Mouse (Mus musculus): ENCODE data around the gene 4833423E24Rik. TPM values are rescaled to one million over a fixed set of nuclear protein-coding genes. Genes with fewer than 3 reads are reported as not detected.

4833423E24Rik gene
- polyA plus RNA-seq, 1 experiment from 2014 or later = not detected

DNA sequence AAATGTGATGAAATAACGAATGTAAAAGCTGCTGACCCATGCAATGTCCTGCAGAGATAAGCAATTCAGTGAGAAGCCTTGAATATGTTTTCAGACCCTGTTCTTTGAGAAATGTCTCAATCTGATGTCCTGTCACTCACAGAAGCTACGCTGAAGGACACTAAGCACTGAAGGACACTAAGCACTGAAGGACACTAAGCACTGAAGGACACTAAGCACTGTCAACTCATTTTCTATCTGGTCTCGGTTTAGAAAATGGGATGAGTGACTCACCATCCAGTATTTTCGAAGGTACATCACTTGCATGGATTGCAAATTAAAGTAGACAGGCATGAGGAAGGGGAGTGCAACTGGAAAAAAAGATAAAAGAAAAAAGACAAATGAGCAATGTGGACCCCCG is 28.4 kb downstream of the 4833423E24Rik start:
- no peaks in the 10 kb centered on the region for H3K36me3 ChIP-seq (ENCODE audit: control insufficient read depth, insufficient read depth, low read length)
- 69% methylated on average over 5 of the region's 5 CpGs for WGBS
- ATAC-seq (replicated peaks; ENCODE audit: low FRiP score) = no peak

DNA sequence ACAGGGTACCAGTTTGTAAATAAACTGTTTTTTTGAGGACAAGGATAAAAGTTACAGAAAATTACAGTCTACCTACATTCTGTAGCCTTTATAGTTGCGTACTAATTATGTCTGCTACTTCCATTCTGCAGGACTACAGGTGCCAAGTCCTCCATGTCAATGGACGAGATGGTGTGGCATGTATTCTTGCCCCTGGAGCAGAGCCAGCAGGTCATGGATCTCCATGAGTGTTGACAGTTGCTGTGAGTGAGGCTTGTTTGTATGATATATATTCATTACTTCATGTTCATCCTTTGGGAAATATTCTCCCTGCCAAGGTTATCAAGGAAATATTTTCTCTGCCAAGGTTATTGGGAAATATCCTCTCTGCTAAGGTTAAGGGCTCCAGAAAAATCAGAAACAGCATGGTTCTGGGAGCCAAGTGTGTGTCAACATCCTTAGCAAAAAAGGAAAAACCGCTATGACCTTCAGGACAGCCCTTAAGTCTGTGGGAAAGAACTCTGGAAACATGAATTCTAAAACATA is 52.0 kb downstream of the 4833423E24Rik start:
- DNase-seq (ENCODE audit: low spot score) = no peak
- Histone ChIP-seq H3K4me3 (ENCODE audit: low read depth, low read length) (no peak overlapping the region), H3K27me3 (replicated peaks; ENCODE audit: control insufficient read depth, insufficient read depth, low read length) (no peaks in the 10 kb centered on the region), H3K4me2 (no peak overlapping the region), H3K27ac (ENCODE audit: low read depth, low read length) (no peak overlapping the region), H3K9ac (ENCODE audit: low read depth, low read length) (no peak overlapping the region), H3K9me3 (ENCODE audit: control insufficient read depth, low read length) (no peaks in the 10 kb centered on the region), H3K4me1 (replicated peaks; ENCODE audit: control insufficient read depth, insufficient read depth, low read length) (no peaks in the 10 kb centered on the region), H3K36me3 (ENCODE audit: control insufficient read depth, insufficient read depth, low read length) (no peaks in the 10 kb centered on the region)
- no peak for ATAC-seq (replicated peaks; ENCODE audit: low FRiP score)
- WGBS = 65% methylated on average over 3 of the region's 3 CpGs

More for the DNA sequence above, 28.4 kb downstream of the 4833423E24Rik start:
- DNase-seq (ENCODE audit: low spot score) = no peak
- Histone ChIP-seq H3K27me3 (replicated peaks; ENCODE audit: control insufficient read depth, insufficient read depth, low read length) (no peaks in the 10 kb centered on the region), H3K9me3 (ENCODE audit: control insufficient read depth, low read length) (no peaks in the 10 kb centered on the region), H3K4me1 (replicated peaks; ENCODE audit: control insufficient read depth, insufficient read depth, low read length) (no peaks in the 10 kb centered on the region), H3K9ac (ENCODE audit: low read depth, low read length) (no peak overlapping the region), H3K27ac (ENCODE audit: low read depth, low read length) (no peak overlapping the region), H3K4me3 (ENCODE audit: low read depth, low read length) (no peak overlapping the region), H3K4me2 (no peak overlapping the region)

DNA sequence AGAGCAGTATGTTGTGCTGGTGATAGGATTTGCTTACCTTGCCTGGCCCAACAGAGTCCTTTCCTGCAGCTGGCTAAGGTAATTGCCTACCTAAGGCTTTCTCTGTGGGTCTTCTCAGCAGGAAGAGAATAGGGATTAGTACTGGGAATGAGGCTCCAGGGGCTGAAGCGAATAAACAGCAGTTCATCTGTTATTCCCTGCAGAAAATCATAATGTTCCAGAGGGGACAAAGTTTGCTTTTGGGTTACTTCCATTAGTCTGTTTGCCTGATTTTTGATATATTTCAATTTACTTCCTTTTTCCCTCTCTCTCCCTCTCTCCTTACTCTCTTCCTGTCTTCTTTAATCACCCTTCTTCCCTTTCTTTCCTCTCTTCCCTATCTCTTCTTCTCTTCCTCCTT is 75.3 kb downstream of the 4833423E24Rik start, which contains the start of gene Olfr995:
Gene Olfr995, minus strand, starts transcription at position 101 of the 400 bp plus-strand sequence.
- 16% methylated on average over 1 of the region's 1 CpGs for WGBS
- no peaks in the 10 kb centered on the region for H3K36me3 ChIP-seq (ENCODE audit: control insufficient read depth, insufficient read depth, low read length)
- no peak within 1 kb of the TSS for H3K27ac ChIP-seq (ENCODE audit: low read depth, low read length)
- H3K4me1 ChIP-seq (replicated peaks; ENCODE audit: control insufficient read depth, insufficient read depth, low read length) = no peaks in the 10 kb centered on the region
- H3K27me3 ChIP-seq (replicated peaks; ENCODE audit: control insufficient read depth, insufficient read depth, low read length) = no peaks in the 10 kb centered on the region
- no peak within 1 kb of the TSS for H3K9ac ChIP-seq (ENCODE audit: low read depth, low read length)
- H3K4me2 ChIP-seq = no peak within 1 kb of the TSS
- DNase-seq (ENCODE audit: low spot score) (no peak), ATAC-seq (replicated peaks; ENCODE audit: low FRiP score) (no peak)
- no peak within 1 kb of the TSS for H3K4me3 ChIP-seq (ENCODE audit: low read depth, low read length)
- no peaks in the 10 kb centered on the region for H3K9me3 ChIP-seq (ENCODE audit: control insufficient read depth, low read length)

DNA sequence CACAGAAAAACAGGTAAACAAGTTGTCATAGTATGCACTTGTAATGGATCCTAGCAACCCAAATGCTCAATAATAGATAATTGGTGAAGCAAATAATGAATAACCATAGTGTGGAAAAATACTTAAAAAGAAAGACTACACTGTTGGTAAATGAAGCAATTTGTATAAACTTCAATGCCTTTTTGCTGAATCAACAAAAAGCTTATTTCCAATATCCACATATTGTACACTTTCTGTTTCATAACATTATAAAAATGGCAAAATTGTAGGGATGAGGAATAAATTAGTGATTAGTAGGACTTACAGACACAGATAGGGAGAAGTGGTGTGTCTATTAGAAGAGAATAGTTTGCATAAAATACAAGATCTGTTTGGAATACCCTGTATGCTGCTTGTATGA is 76.3 kb downstream of the 4833423E24Rik start:
- ATAC-seq (replicated peaks; ENCODE audit: low FRiP score) (no peak), DNase-seq (ENCODE audit: low spot score) (no peak)
- Histone ChIP-seq H3K4me1 (replicated peaks; ENCODE audit: control insufficient read depth, insufficient read depth, low read length) (no peaks in the 10 kb centered on the region), H3K9ac (ENCODE audit: low read depth, low read length) (no peak overlapping the region), H3K4me2 (no peak overlapping the region), H3K4me3 (ENCODE audit: low read depth, low read length) (no peak overlapping the region), H3K36me3 (ENCODE audit: control insufficient read depth, insufficient read depth, low read length) (no peaks in the 10 kb centered on the region), H3K27ac (ENCODE audit: low read depth, low read length) (no peak overlapping the region), H3K9me3 (ENCODE audit: control insufficient read depth, low read length) (no peaks in the 10 kb centered on the region), H3K27me3 (replicated peaks; ENCODE audit: control insufficient read depth, insufficient read depth, low read length) (no peaks in the 10 kb centered on the region)

DNA sequence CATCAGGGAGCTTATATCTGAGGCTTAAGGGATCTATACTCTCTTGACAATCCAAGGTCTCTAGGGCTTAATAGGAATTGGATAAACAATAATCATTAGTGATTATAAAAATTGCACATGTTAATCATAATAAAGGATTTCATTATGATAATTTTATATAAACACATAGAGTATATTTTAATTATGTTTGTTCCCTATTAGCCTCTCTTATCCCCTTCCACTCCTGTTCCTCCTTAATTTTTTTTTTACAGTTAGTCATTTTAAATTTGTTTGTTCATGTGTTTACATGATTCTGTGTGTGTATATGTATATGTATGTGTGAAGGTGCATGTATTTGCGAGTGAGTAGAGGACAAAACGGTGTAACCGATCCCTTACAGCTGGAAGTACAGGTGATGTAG is 82.5 kb downstream of the 4833423E24Rik start, which contains the start of gene Olfr994:
Gene Olfr994, minus strand, starts transcription at position 101 of the 400 bp plus-strand sequence.
- no peaks in the 10 kb centered on the region for H3K9me3 ChIP-seq (ENCODE audit: control insufficient read depth, low read length)
- no peaks in the 10 kb centered on the region for H3K36me3 ChIP-seq (ENCODE audit: control insufficient read depth, insufficient read depth, low read length)
- no peak within 1 kb of the TSS for H3K4me3 ChIP-seq (ENCODE audit: low read depth, low read length)
- no peak within 1 kb of the TSS for H3K27ac ChIP-seq (ENCODE audit: low read depth, low read length)
- DNase-seq (ENCODE audit: low spot score) (no peak), ATAC-seq (replicated peaks; ENCODE audit: low FRiP score) (no peak)
- H3K27me3 ChIP-seq (replicated peaks; ENCODE audit: control insufficient read depth, insufficient read depth, low read length) = no peaks in the 10 kb centered on the region
- no peak within 1 kb of the TSS for H3K4me2 ChIP-seq
- H3K4me1 ChIP-seq (replicated peaks; ENCODE audit: control insufficient read depth, insufficient read depth, low read length) = no peaks in the 10 kb centered on the region
- WGBS = 93% methylated on average over 3 of the region's 3 CpGs
- H3K9ac ChIP-seq (ENCODE audit: low read depth, low read length) = no peak within 1 kb of the TSS

Other genes with a start within 250 kb of the 4833423E24Rik start
- gene Olfr987, start 179.7 kb downstream of the 4833423E24Rik start, polyA plus RNA-seq (2014; fragmentation: Nextera tagmentation; extraction: Ambion mirVana) = not detected in 2 replicates
- gene Olfr988, start 155.8 kb downstream of the 4833423E24Rik start, polyA plus RNA-seq (2014; fragmentation: Nextera tagmentation; extraction: Ambion mirVana) = not detected in 2 replicates
- not detected in 2 replicates for gene Olfr992, start 109.6 kb downstream of the 4833423E24Rik start, polyA plus RNA-seq (2014; fragmentation: Nextera tagmentation; extraction: Ambion mirVana)
- gene Olfr993, start 104.1 kb downstream of the 4833423E24Rik start, polyA plus RNA-seq (2014; fragmentation: Nextera tagmentation; extraction: Ambion mirVana) = not detected in 2 replicates
- gene Olfr994, start 82.6 kb downstream of the 4833423E24Rik start, polyA plus RNA-seq (2014; fragmentation: Nextera tagmentation; extraction: Ambion mirVana) = not detected in 2 replicates
- not detected in 2 replicates for gene Olfr995, start 75.4 kb downstream of the 4833423E24Rik start, polyA plus RNA-seq (2014; fragmentation: Nextera tagmentation; extraction: Ambion mirVana)
- not detected in 2 replicates for gene Olfr996, start 60.2 kb upstream of the 4833423E24Rik start, polyA plus RNA-seq (2014; fragmentation: Nextera tagmentation; extraction: Ambion mirVana)
- not detected in 2 replicates for gene Olfr998, start 69.9 kb upstream of the 4833423E24Rik start, polyA plus RNA-seq (2014; fragmentation: Nextera tagmentation; extraction: Ambion mirVana)
- not detected in 2 replicates for gene Olfr1000, start 92.9 kb upstream of the 4833423E24Rik start, polyA plus RNA-seq (2014; fragmentation: Nextera tagmentation; extraction: Ambion mirVana)
- not detected in 2 replicates for gene Olfr1002, start 131.7 kb upstream of the 4833423E24Rik start, polyA plus RNA-seq (2014; fragmentation: Nextera tagmentation; extraction: Ambion mirVana)
- gene Olfr154, start 145.4 kb upstream of the 4833423E24Rik start, polyA plus RNA-seq (2014; fragmentation: Nextera tagmentation; extraction: Ambion mirVana) = not detected in 2 replicates
- not detected in 2 replicates for gene Olfr1006, start 159.7 kb upstream of the 4833423E24Rik start, polyA plus RNA-seq (2014; fragmentation: Nextera tagmentation; extraction: Ambion mirVana)
- gene Olfr1008, start 170.4 kb upstream of the 4833423E24Rik start, polyA plus RNA-seq (2014; fragmentation: Nextera tagmentation; extraction: Ambion mirVana) = not detected in 2 replicates
- not detected in 2 replicates for gene Olfr1009, start 196.4 kb upstream of the 4833423E24Rik start, polyA plus RNA-seq (2014; fragmentation: Nextera tagmentation; extraction: Ambion mirVana)
- not detected in 2 replicates for gene Olfr1012, start 243.7 kb upstream of the 4833423E24Rik start, polyA plus RNA-seq (2014; fragmentation: Nextera tagmentation; extraction: Ambion mirVana)
- not detected in 2 replicates for gene Olfr1013, start 248.1 kb upstream of the 4833423E24Rik start, polyA plus RNA-seq (2014; fragmentation: Nextera tagmentation; extraction: Ambion mirVana)

All from liver, embryonic 11.5 days (tissue).